Mouse (Mus musculus) hindbrain, embryonic 13.5 days (tissue): Measurements from ENCODE around the gene Rtn1. TPM values are rescaled to one million over a fixed set of nuclear protein-coding genes. Genes with fewer than 3 reads are reported as not detected.
"Not testable (repeated sequence)": the region's sequence is repeated elsewhere in the genome, so short reads cannot be mapped to it uniquely, and the experiment has no call there.

Source experiments
- ATAC-seq: fragments of 200-750 bp; cut with Nextera tagmentation; 2 replicates; pipeline ENCODE4 v1.8.0; 2017; ENCODE audit warnings: moderate TSS enrichment; ENCODE audit not compliant: low FRiP score
- H3K27ac ChIP-seq: fragments of 300-500 bp; sonication (generic); 2 replicates; pipeline ENCODE4 v1.5.1; 2015; ENCODE audit warnings: inconsistent platforms, mild to moderate bottlenecking, moderate library complexity
- H3K27me3 ChIP-seq: fragments of 300-500 bp; sonication (generic); 2 replicates; pipeline ENCODE4 v1.6.1; 2015; ENCODE audit warnings: mild to moderate bottlenecking, inconsistent platforms
- H3K36me3 ChIP-seq: fragments of 300-500 bp; sonication (generic); 2 replicates; pipeline ENCODE4 v1.6.1; 2015; ENCODE audit warnings: mild to moderate bottlenecking, inconsistent platforms
- H3K4me1 ChIP-seq: fragments of 300-500 bp; sonication (generic); replicated peaks from 2 replicates; pipeline ENCODE4 v1.6.1; 2015; ENCODE audit warnings: inconsistent platforms
- H3K4me2 ChIP-seq: fragments of 300-500 bp; sonication (generic); 2 replicates; pipeline ENCODE4 v1.6.1; 2015; ENCODE audit warnings: inconsistent platforms, mild to moderate bottlenecking, moderate library complexity
- H3K4me3 ChIP-seq: fragments of 300-500 bp; sonication (generic); 2 replicates; pipeline ENCODE4 v1.5.1; 2015; ENCODE audit warnings: mild to moderate bottlenecking, inconsistent platforms
- H3K9ac ChIP-seq: fragments of 300-500 bp; sonication (generic); 2 replicates; pipeline ENCODE4 v1.6.1; 2015; ENCODE audit warnings: mild to moderate bottlenecking, inconsistent platforms
- H3K9me3 ChIP-seq: fragments of 300-500 bp; sonication (generic); 2 replicates; pipeline ENCODE4 v1.6.1; 2016; ENCODE audit warnings: inconsistent platforms
- WGBS: fragments of 180-500 bp; shearing (Covaris S2); methylation state at CpG from one replicate; pipeline ENCODE4 v1.1.7; 2015; 5-methylcytosine and 5-hydroxymethylcytosine counted together
- polyA plus RNA-seq: library from polyadenylated mRNA; unstranded; fragments of >200 nt; fragmentation: Nextera tagmentation; extraction: Ambion mirVana; gene quantifications from 2 replicates; pipeline ENCODE4 v1.2.1, GENCODE M21; 2015

Gene Rtn1
- polyA plus RNA-seq, 1 experiment from 2014 or later, result 2,446 TPM

DNA sequence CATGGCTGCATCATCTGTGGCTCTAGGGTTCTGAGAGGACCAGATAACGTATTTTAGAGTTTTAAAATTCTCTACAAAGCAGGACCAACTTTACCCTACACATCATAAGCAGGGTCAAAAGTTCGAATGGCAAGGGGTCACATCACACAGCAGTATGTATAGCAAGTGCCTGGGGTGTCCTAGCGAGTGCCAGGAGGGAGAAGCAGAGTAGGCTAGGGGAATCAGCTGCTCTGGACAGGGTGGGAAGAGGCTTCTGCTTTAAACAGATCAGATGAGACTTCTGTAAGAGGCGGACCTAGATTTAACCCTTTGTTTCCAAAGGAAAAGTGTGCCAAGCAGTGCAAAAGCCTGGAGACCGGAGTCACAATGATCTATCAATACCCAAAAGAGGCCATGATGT is 103.4 kb downstream of the Rtn1 start:
- ATAC-seq, result peak; percentile 36; the same call in 1 of the 2 replicates
- H3K9me3 ChIP-seq, result no peaks in the 10 kb centered on the region
- H3K36me3 ChIP-seq, result peaks cover 16% of the 10 kb centered on the region
- H3K9ac ChIP-seq, result no peak overlapping the region
- no peak overlapping the region for H3K4me2 ChIP-seq
- H3K27ac ChIP-seq, result peak overlapping the region; percentile 55
- no peaks in the 10 kb centered on the region for H3K27me3 ChIP-seq
- H3K4me3 ChIP-seq, result no peak overlapping the region
- H3K4me1 ChIP-seq, result peaks cover 42% of the 10 kb centered on the region
- 45% methylated on average over 5 of the region's 5 CpGs for WGBS

DNA sequence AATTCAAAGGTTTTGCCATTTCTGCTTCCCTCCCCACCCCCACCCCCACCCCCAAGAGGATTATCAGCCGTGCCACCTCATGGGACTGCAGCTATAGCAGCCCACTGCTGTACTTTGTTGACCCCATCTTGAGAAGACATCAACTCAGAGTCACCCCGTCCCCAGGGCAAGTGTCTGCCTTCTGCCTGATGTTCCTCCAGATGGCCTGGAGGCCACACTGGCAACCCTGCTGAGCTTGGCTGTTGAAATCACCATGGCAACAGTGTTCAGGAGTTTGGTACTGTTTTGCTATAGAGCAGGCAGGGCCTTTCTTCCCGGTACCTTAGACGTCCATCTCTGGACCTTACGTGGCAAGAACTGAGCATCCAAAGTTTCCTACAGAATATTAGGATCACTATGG is 103.9 kb downstream of the Rtn1 start:
- WGBS, result 13% methylated on average over 5 of the region's 5 CpGs
- ATAC-seq, result peak; percentile 74
- peaks cover 16% of the 10 kb centered on the region for H3K36me3 ChIP-seq
- no peak overlapping the region for H3K4me3 ChIP-seq
- no peak overlapping the region for H3K9ac ChIP-seq
- H3K27ac ChIP-seq, result peak overlapping the region; percentile 55
- H3K27me3 ChIP-seq, result no peaks in the 10 kb centered on the region
- no peaks in the 10 kb centered on the region for H3K9me3 ChIP-seq
- peaks cover 42% of the 10 kb centered on the region for H3K4me1 ChIP-seq
- no peak overlapping the region for H3K4me2 ChIP-seq

DNA sequence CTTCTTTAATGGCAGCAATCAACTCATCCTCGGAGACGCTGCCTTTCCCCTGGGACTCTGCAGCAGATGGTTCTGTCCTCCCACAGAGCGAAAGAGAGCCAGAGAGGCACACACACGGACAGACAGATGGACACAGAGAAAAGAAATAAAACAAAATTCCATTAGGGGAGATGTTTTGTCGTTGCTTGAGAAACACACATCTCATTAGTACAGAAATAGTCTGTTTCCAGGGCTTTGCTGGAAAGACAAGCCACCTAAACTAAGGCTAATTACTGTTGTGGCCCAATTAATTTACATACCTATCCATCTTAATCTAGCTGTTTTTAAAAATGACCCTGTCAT is 104.5 kb downstream of the Rtn1 start:
- no peaks in the 10 kb centered on the region for H3K9me3 ChIP-seq
- peaks cover 16% of the 10 kb centered on the region for H3K36me3 ChIP-seq
- peaks cover 42% of the 10 kb centered on the region for H3K4me1 ChIP-seq
- no peak for ATAC-seq
- H3K4me2 ChIP-seq, result no peak overlapping the region
- no peak overlapping the region for H3K9ac ChIP-seq
- H3K4me3 ChIP-seq, result no peak overlapping the region
- H3K27me3 ChIP-seq, result no peaks in the 10 kb centered on the region
- 30% methylated on average over 5 of the region's 5 CpGs for WGBS
- H3K27ac ChIP-seq, result peak overlapping the region; percentile 55

DNA sequence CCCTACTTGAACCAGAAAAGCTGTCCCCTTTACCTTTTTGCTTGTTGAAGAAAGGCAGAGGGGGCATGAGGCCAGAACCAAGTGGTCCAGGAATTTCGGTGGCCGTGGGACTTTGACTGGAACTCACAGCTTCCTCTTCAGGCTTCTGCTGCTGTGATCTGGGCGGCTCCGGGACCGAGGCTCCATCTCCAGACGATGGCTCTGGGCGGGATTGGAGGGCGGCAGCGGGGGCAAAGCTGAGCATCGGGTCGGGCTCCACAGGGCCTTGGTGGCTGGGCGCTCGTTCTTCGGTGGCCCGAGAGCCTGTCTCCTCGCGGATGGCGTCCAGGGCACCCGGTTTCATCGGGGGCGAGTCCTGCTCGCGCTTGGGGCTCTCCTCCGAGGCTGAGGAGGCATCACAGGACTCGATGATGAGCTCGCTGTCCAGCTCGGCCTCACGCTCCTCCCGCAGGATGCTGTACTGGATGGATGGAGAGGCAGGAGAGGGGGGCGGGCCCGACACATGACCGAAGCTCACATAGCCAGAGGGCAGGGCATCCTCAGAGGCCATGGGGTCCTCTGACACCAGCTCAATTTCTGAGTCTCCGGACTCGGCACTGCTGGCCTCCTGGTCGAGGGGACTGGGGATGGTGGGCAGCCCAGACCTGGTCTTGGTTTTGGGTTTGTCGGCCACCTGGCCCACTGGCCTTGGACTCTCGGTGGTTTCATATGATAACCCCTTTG is 105.1 kb downstream of the Rtn1 start:
- H3K9ac ChIP-seq, result no peak overlapping the region
- peaks cover 16% of the 10 kb centered on the region for H3K36me3 ChIP-seq
- no peak overlapping the region for H3K4me2 ChIP-seq
- peak overlapping the region; percentile 55; the same call in 1 of the 2 replicates for H3K27ac ChIP-seq
- no peaks in the 10 kb centered on the region for H3K27me3 ChIP-seq
- H3K4me1 ChIP-seq, result peaks cover 47% of the 10 kb centered on the region
- 0 out of 2 replicates have a peak, but pooled peaks have one; percentile 19 for ATAC-seq
- no peak overlapping the region for H3K4me3 ChIP-seq
- H3K9me3 ChIP-seq, result no peaks in the 10 kb centered on the region
- 72% methylated on average over 37 of the region's 37 CpGs for WGBS

DNA sequence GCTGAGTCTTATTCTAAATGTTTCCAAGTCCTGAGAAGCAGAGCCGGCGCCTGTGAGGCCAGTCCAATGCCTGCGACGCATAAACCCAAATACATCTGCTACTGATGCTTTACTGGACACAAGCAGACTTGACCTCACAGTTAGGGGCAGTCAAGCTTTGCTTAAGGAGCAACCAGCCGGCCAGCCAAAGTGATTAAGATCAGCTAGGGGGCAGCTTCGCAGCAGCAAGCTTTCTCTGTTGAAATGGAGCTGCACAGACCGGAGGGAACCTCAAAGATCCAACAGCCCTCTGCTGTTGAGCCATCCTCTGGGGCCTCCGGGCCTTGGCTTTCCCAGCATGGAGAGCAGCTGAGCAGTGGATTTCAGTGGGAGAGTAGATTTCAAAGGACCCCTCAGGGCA is 107.4 kb downstream of the Rtn1 start:
- H3K27me3 ChIP-seq, result no peaks in the 10 kb centered on the region
- H3K4me3 ChIP-seq, result no peak overlapping the region
- peaks cover 57% of the 10 kb centered on the region for H3K4me1 ChIP-seq
- H3K9me3 ChIP-seq, result no peaks in the 10 kb centered on the region
- H3K36me3 ChIP-seq, result peaks cover 9% of the 10 kb centered on the region
- H3K27ac ChIP-seq, result peak overlapping the region; percentile 6; the same call in 1 of the 2 replicates
- H3K4me2 ChIP-seq, result no peak overlapping the region
- no peak overlapping the region for H3K9ac ChIP-seq
- 41% methylated on average over 8 of the region's 8 CpGs for WGBS
- no peak for ATAC-seq

DNA sequence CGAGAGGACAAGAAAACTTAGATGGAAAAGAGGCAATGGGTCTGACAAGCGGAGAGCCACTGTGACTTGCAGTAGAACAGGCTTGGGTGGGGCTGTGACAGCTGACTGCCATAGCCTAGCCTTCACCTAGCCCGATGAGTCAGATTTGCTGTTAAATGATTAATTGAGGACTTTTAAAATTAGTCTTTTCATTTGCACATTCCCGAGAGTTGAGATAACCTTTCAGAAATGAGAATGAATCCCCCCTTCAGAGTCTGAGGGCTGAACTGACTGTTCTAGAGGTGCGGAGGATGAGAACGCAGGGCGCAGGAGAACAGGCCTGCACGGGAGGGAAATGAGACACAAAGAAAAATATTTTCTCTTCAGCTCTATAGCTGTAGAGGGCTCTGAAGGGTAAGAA is 107.9 kb downstream of the Rtn1 start:
- Histone ChIP-seq H3K36me3 (peaks cover 9% of the 10 kb centered on the region), H3K9ac (no peak overlapping the region), H3K27ac (0 out of 2 replicates have a peak overlapping the region, but pooled peaks have one; percentile 6), H3K4me1 (peaks cover 53% of the 10 kb centered on the region), H3K27me3 (no peaks in the 10 kb centered on the region), H3K4me3 (no peak overlapping the region), H3K9me3 (no peaks in the 10 kb centered on the region), H3K4me2 (no peak overlapping the region)
- ATAC-seq, result no peak
- WGBS, result 73% methylated on average over 8 of the region's 8 CpGs

DNA sequence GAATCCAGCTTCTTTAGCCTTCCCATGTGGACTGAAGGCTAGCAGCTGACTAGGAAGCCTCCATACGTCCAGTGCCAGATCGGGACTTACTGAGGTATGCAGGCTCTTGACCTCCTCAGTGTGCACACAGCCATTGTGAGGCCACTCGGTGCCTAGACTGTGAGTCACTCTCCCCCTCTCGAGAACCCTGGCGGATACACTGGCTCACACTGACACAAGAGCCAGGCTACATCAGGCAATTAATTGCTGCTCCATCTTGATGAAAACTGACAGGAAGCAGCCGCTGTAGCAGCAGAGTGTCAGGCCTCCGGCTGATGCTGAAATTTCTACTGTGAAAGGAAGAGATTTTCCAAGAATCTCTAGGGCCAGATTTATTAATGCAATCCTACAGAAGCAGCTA is 110.6 kb downstream of the Rtn1 start:
- ATAC-seq, result no peak
- Histone ChIP-seq H3K27me3 (no peaks in the 10 kb centered on the region), H3K36me3 (peaks cover 1% of the 10 kb centered on the region), H3K9ac (no peak overlapping the region), H3K4me1 (peaks cover 30% of the 10 kb centered on the region), H3K4me3 (no peak overlapping the region), H3K27ac (peak overlapping the region; percentile 58; the same call in 1 of the 2 replicates), H3K9me3 (no peaks in the 10 kb centered on the region), H3K4me2 (no peak overlapping the region)
- 55% methylated on average over 7 of the region's 7 CpGs for WGBS

DNA sequence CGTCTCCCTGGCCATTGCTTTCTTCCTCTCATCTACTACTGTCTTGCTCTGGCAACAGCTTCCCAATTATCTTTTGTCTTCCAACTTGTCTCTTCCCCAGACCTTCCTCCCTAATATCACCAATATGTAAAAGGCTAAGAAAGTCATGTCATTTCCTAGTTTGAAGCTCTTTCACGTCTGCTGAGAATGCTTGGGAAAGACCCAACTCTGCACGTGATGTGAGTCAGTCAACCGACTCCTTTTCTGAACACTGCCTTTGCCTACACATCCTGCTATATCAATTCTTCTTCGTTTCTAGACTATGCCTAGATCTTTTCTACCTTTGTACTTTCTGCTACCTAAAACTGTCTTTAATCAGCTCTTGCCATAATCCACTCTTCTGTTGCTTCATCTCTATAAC is 112.3 kb downstream of the Rtn1 start:
- no peak for ATAC-seq
- H3K4me1 ChIP-seq, result peaks cover 23% of the 10 kb centered on the region
- 94% methylated on average over 5 of the region's 5 CpGs for WGBS
- no peak overlapping the region for H3K4me2 ChIP-seq
- no peaks in the 10 kb centered on the region for H3K27me3 ChIP-seq
- H3K4me3 ChIP-seq, result no peak overlapping the region
- no peaks in the 10 kb centered on the region for H3K9me3 ChIP-seq
- no peaks in the 10 kb centered on the region for H3K36me3 ChIP-seq
- H3K9ac ChIP-seq, result no peak overlapping the region
- no peak overlapping the region for H3K27ac ChIP-seq

DNA sequence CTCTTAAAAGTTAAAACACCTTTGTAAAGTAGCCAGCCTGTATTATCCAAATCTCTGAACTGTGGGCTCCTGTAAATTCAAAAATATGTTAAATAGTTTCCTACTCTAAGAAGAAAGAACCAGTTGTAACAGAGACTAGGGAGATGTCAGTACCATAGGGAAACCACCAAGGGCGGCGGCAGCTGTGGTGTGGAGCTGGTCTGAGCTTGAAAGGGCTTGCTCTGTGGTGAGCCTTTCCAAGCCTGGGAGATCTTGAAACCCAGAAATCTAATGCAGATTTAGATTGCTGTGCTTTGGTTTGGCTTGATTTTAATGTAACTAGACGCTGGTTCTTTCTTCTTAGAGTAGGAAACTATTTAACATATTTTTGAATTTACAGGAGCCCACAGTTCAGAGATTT is 115.7 kb downstream of the Rtn1 start:
- not testable (repeated sequence) for H3K4me3 ChIP-seq, H3K27me3 ChIP-seq, H3K27ac ChIP-seq, ATAC-seq, H3K9me3 ChIP-seq, H3K36me3 ChIP-seq, H3K9ac ChIP-seq, H3K4me2 ChIP-seq, H3K4me1 ChIP-seq
- 90% methylated on average over 3 of the region's 3 CpGs for WGBS

DNA sequence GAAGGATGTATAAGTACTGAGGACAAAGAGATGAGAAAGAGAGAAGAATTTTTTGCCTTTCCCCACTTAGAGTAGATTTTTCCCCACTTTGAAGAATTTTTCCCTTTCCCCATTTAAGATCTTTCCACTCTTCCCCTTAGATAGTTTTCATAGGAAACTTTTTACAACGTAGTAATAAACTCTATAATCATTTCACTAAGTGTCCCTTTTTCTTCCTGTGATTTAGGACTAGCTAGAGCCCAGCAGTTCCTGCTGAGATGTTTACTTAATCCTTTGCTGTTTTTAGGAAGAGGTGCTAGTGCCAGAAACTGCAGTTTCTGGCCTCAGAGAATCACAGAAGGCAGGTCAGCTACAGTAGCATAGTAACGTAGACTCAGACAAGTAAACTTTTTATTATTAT is 116.3 kb downstream of the Rtn1 start:
- no peaks in the 10 kb centered on the region for H3K9me3 ChIP-seq

DNA sequence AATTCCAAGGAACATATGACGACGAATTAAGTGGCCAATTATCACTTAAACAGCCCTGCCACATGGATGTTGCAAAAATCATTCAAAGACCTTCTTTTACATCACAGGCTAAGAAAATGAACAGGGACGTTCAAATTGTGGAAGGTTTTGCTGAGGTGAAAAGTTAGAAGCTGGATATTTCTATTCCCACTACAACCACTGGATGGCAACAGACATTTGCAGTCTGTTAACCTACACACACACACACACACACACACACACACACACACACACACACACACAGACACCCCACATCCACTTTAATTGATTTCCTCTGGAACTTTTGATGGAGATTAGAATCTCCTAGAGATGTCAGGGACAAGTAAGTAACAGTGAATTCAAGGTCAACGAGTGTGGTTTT is 117.6 kb downstream of the Rtn1 start:
- Histone ChIP-seq H3K9ac (no peak overlapping the region), H3K4me3 (no peak overlapping the region), H3K4me1 (no peaks in the 10 kb centered on the region), H3K9me3 (no peaks in the 10 kb centered on the region), H3K27ac (no peak overlapping the region), H3K36me3 (no peaks in the 10 kb centered on the region), H3K27me3 (no peaks in the 10 kb centered on the region), H3K4me2 (no peak overlapping the region)
- no peak for ATAC-seq
- 95% methylated on average over 4 of the region's 4 CpGs for WGBS

More for the DNA sequence above, 116.3 kb downstream of the Rtn1 start:
- H3K4me3 ChIP-seq, result no peak overlapping the region
- no peak for ATAC-seq
- H3K36me3 ChIP-seq, result no peaks in the 10 kb centered on the region
- no peak overlapping the region for H3K9ac ChIP-seq
- WGBS, result 76% methylated on average over 2 of the region's 2 CpGs
- no peak overlapping the region for H3K4me2 ChIP-seq
- H3K27me3 ChIP-seq, result no peaks in the 10 kb centered on the region
- H3K27ac ChIP-seq, result no peak overlapping the region
- no peaks in the 10 kb centered on the region for H3K4me1 ChIP-seq

DNA sequence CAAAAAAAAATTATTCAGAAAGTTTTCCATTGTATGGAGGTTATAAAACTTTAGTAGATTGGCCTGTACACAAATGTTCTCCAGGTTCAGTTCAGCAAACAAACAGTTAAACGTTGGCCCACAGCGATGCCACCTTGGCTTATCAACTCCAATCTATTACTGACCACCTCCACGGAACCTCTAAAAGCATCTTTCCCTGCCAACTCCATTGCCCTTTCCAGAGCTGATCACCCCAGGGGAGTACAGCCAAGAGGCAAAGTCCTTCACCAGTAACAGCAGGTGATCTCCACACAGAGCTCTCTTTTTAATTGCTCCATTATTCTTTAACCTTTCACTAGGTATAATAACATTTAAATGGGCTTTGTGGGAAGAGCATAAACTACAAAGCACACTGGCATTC is 120.6 kb downstream of the Rtn1 start:
- 66% methylated on average over 3 of the region's 3 CpGs for WGBS
- no peak overlapping the region for H3K27ac ChIP-seq

DNA sequence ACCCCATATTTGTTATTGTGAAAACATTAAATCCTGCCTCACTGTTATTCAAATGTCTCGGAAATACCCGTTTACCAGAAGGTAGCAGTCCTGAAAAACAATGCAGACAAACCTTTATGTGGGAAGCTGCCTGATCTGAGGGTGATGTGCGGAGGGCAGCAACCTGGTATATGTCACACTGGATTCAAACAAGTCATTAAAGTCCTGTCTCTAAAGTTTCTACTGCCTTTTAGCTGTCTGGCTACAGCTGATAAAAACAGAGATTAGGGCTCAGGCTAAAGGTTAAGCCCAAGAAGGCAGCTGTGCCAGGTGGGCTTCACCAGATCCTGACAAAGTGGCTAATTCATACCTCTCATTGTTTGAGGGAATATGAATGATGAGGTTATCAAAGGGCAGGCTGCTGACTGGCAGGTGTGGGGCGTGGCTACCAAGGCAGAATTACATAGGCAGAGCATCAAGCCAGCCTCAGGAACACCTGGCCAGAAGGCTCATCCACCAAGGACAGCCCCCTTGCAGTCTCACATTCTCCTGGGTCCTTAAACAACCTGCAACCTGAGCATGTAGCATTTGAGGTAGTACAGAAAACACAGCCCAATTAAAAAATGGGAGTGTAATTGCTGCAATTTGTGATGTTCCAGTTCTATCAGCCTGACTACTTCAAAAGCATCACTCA is 121.4 kb downstream of the Rtn1 start:
- no peak overlapping the region for H3K27ac ChIP-seq
- H3K4me1 ChIP-seq, result peaks cover 7% of the 10 kb centered on the region
- 90% methylated on average over 4 of the region's 4 CpGs for WGBS
- H3K9me3 ChIP-seq, result no peaks in the 10 kb centered on the region
- H3K4me2 ChIP-seq, result no peak overlapping the region
- no peak for ATAC-seq
- H3K9ac ChIP-seq, result no peak overlapping the region
- no peak overlapping the region for H3K4me3 ChIP-seq
- H3K27me3 ChIP-seq, result no peaks in the 10 kb centered on the region
- no peaks in the 10 kb centered on the region for H3K36me3 ChIP-seq

More for the DNA sequence above, 120.6 kb downstream of the Rtn1 start:
- Histone ChIP-seq H3K9ac (no peak overlapping the region), H3K27me3 (no peaks in the 10 kb centered on the region), H3K4me3 (no peak overlapping the region), H3K9me3 (no peaks in the 10 kb centered on the region), H3K4me1 (peaks cover 7% of the 10 kb centered on the region), H3K4me2 (no peak overlapping the region), H3K36me3 (no peaks in the 10 kb centered on the region)
- ATAC-seq, result no peak
